Mouse (Mus musculus): ENCODE data around the gene Sox2. TPM values are rescaled to one million over a fixed set of nuclear protein-coding genes. Genes with fewer than 3 reads are reported as not detected.
A peak's percentile ranks its signal among the peaks of the same experiment; 100 is the strongest.

Gene Sox2
- polyA plus RNA-seq, 2 experiments: 0.21 to 1.3 TPM

DNA sequence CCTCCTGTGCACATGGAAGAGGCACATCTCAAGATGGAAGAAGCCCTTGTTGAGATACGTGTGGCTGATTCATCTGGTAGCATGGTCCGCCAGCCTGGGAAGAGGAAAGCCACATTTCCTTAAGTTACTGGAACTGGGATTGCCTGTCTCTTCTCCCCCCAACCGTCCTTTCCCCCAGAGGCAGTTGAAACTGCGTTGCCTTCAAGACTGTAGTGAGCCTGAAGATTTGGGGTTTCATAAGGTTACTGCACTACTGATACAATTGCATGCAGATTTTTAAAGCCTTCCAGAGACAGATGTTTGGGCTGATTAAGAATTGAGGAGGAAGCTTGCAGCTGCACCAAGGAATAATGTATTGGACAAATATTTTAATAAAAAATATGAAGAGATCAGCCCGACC, 12.7 kb upstream of the Sox2 start:
- H3K9ac ChIP-seq (ENCODE audit: low read depth, low read length, severe bottlenecking): no peak overlapping the region
- no peak overlapping the region for H3K4me2 ChIP-seq (replicated peaks; ENCODE audit: low read depth, low read length, severe bottlenecking)
- peaks cover 63% of the 10 kb centered on the region for H3K27me3 ChIP-seq (ENCODE audit: control insufficient read depth, insufficient read depth, low read length)
- no peaks in the 10 kb centered on the region for H3K36me3 ChIP-seq (ENCODE audit: control insufficient read depth, insufficient read depth, low read length)
- no peaks in the 10 kb centered on the region for H3K9me3 ChIP-seq (ENCODE audit: control insufficient read depth, low read length)
- H3K4me3 ChIP-seq (replicated peaks; ENCODE audit: low read length): no peak overlapping the region
- no peak overlapping the region for H3K27ac ChIP-seq (replicated peaks; ENCODE audit: low read depth, low read length)
- 49% methylated on average over 5 of the region's 5 CpGs for WGBS
- DNase-seq (ENCODE audit: low spot score): no peak
- H3K4me1 ChIP-seq (ENCODE audit: control insufficient read depth, insufficient read depth, low read length): 0 out of 2 replicates have a peak, but pooled peaks cover 2% of the 10 kb centered on the region
- TF ChIP-seq POLR2A (IDR thresholded peaks at IDR 0.05; ENCODE audit: borderline replicate concordance, extremely low read depth, insufficient read depth, insufficient read length): no peak
- no peak for ATAC-seq (ENCODE audit: low FRiP score, low read depth)

GRCm38 (mm10) chr3:34637926-34638325, 12.3 kb upstream of the Sox2 start:
- no peak overlapping the region for H3K4me2 ChIP-seq (replicated peaks; ENCODE audit: low read depth, low read length, severe bottlenecking)
- no peaks in the 10 kb centered on the region for H3K36me3 ChIP-seq (ENCODE audit: control insufficient read depth, insufficient read depth, low read length)
- no peak overlapping the region for H3K4me3 ChIP-seq (replicated peaks; ENCODE audit: low read length)
- H3K27ac ChIP-seq (replicated peaks; ENCODE audit: low read depth, low read length): no peak overlapping the region
- 0 out of 2 replicates have a peak, but pooled peaks cover 4% of the 10 kb centered on the region for H3K4me1 ChIP-seq (ENCODE audit: control insufficient read depth, insufficient read depth, low read length)
- DNase-seq (ENCODE audit: low spot score) (no peak), ATAC-seq (ENCODE audit: low FRiP score, low read depth) (no peak)
- H3K27me3 ChIP-seq (ENCODE audit: control insufficient read depth, insufficient read depth, low read length): peaks cover 67% of the 10 kb centered on the region
- no peak overlapping the region for H3K9ac ChIP-seq (ENCODE audit: low read depth, low read length, severe bottlenecking)
- TF ChIP-seq POLR2A (IDR thresholded peaks at IDR 0.05; ENCODE audit: borderline replicate concordance, extremely low read depth, insufficient read depth, insufficient read length): no peak
- no peaks in the 10 kb centered on the region for H3K9me3 ChIP-seq (ENCODE audit: control insufficient read depth, low read length)
- 34% methylated on average over 5 of the region's 5 CpGs for WGBS

DNA sequence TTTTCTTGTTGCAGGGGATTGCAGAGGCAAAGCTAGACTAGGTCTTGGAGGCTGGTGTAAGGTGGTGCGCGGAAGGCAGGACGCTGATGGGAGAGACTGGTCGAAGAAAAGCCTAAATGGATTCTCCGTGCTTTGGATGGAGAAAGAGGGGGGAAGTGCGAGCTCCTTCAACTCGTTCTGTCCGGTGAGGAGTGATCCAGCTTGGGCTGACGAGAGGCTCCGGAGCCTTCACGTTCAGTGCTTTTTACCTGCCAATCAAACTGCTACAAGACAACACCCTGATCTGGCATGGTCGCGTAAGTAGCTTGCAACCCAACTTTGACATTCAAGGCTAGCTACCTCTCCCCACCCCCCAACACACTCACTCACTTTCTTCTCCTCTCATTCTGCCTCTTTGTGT, 11.9 kb upstream of the Sox2 start:
- ATAC-seq (ENCODE audit: low FRiP score, low read depth): no peak
- Histone ChIP-seq H3K36me3 (ENCODE audit: control insufficient read depth, insufficient read depth, low read length) (no peaks in the 10 kb centered on the region), H3K9ac (ENCODE audit: low read depth, low read length, severe bottlenecking) (no peak overlapping the region), H3K4me1 (ENCODE audit: control insufficient read depth, insufficient read depth, low read length) (0 out of 2 replicates have a peak, but pooled peaks cover 4% of the 10 kb centered on the region), H3K27me3 (ENCODE audit: control insufficient read depth, insufficient read depth, low read length) (peaks cover 71% of the 10 kb centered on the region), H3K4me3 (replicated peaks; ENCODE audit: low read length) (no peak overlapping the region), H3K4me2 (replicated peaks; ENCODE audit: low read depth, low read length, severe bottlenecking) (no peak overlapping the region), H3K27ac (replicated peaks; ENCODE audit: low read depth, low read length) (no peak overlapping the region), H3K9me3 (ENCODE audit: control insufficient read depth, low read length) (no peaks in the 10 kb centered on the region)
- 7% methylated on average over 13 of the region's 13 CpGs for WGBS
- TF ChIP-seq POLR2A (IDR thresholded peaks at IDR 0.05; ENCODE audit: borderline replicate concordance, extremely low read depth, insufficient read depth, insufficient read length): no peak
- DNase-seq (ENCODE audit: low spot score): no peak

DNA sequence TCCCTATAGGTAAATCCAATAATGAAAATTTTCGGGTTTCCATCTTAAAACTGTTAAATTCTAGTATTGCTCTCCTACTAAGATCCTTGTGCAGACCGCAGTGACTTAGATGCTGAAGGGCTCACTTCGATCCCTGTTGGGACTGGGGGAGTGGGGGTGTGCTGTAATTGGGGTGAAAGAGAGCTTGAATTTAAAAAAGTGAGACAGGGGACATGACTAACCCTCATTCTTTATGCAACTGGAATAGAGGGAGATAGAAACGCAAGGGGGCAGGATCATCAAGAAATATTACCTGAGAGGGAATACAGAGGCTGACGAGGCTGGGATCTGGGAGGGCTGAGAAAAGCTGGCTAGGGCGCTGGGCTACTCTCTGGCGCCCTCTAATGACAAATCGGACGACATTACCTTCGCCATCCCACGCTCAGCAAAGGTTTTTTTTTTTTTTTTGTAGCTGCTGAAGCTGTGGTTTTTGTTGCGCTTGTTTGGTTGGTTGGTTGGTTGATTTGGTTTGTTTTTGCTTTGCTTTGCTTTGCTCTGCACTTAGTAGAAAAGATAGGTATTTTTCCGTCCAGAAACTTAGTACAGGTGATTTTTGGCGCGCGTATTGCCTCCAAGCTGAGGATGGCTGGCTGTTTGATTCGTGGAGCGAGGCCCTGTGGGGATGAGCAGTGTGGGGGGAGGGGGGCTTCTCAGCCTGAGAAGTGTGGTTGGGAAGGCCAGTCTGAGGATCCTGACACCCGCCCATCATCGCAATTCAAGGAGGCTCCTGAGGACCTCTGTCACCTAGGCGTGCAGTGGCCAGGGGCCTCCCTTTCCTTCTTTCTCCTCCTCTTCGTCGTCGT, 11.0 kb upstream of the Sox2 start:
- 4% methylated on average over 24 of the region's 24 CpGs for WGBS
- no peaks in the 10 kb centered on the region for H3K36me3 ChIP-seq (ENCODE audit: control insufficient read depth, insufficient read depth, low read length)
- H3K9me3 ChIP-seq (ENCODE audit: control insufficient read depth, low read length): no peaks in the 10 kb centered on the region
- H3K27me3 ChIP-seq (ENCODE audit: control insufficient read depth, insufficient read depth, low read length): peaks cover 80% of the 10 kb centered on the region
- H3K9ac ChIP-seq (ENCODE audit: low read depth, low read length, severe bottlenecking): no peak overlapping the region
- H3K4me1 ChIP-seq (ENCODE audit: control insufficient read depth, insufficient read depth, low read length): 0 out of 2 replicates have a peak, but pooled peaks cover 4% of the 10 kb centered on the region
- no peak overlapping the region for H3K4me3 ChIP-seq (replicated peaks; ENCODE audit: low read length)
- TF ChIP-seq POLR2A (IDR thresholded peaks at IDR 0.05; ENCODE audit: borderline replicate concordance, extremely low read depth, insufficient read depth, insufficient read length): no peak
- H3K27ac ChIP-seq (replicated peaks; ENCODE audit: low read depth, low read length): no peak overlapping the region
- DNase-seq (ENCODE audit: low spot score) (peak; percentile 83), ATAC-seq (ENCODE audit: low FRiP score, low read depth) (peak; percentile 81)
- no peak overlapping the region for H3K4me2 ChIP-seq (replicated peaks; ENCODE audit: low read depth, low read length, severe bottlenecking)

GRCm38 (mm10) chr3:34639873-34640270, 10.3 kb upstream of the Sox2 start:
- TF ChIP-seq POLR2A (IDR thresholded peaks at IDR 0.05; ENCODE audit: borderline replicate concordance, extremely low read depth, insufficient read depth, insufficient read length): no peak
- Histone ChIP-seq H3K9ac (ENCODE audit: low read depth, low read length, severe bottlenecking) (no peak overlapping the region), H3K4me3 (replicated peaks; ENCODE audit: low read length) (no peak overlapping the region), H3K4me2 (replicated peaks; ENCODE audit: low read depth, low read length, severe bottlenecking) (no peak overlapping the region), H3K36me3 (ENCODE audit: control insufficient read depth, insufficient read depth, low read length) (no peaks in the 10 kb centered on the region), H3K9me3 (ENCODE audit: control insufficient read depth, low read length) (no peaks in the 10 kb centered on the region), H3K27me3 (ENCODE audit: control insufficient read depth, insufficient read depth, low read length) (peaks cover 85% of the 10 kb centered on the region), H3K4me1 (ENCODE audit: control insufficient read depth, insufficient read depth, low read length) (0 out of 2 replicates have a peak, but pooled peaks cover 4% of the 10 kb centered on the region), H3K27ac (replicated peaks; ENCODE audit: low read depth, low read length) (no peak overlapping the region)
- DNase-seq (ENCODE audit: low spot score) (no peak), ATAC-seq (ENCODE audit: low FRiP score, low read depth) (no peak)
- under 1% methylated on average over 10 of the region's 10 CpGs for WGBS
